Comparison of ENCODE assay signal across 19 mouse cellular contexts in the genomic region with DNA sequence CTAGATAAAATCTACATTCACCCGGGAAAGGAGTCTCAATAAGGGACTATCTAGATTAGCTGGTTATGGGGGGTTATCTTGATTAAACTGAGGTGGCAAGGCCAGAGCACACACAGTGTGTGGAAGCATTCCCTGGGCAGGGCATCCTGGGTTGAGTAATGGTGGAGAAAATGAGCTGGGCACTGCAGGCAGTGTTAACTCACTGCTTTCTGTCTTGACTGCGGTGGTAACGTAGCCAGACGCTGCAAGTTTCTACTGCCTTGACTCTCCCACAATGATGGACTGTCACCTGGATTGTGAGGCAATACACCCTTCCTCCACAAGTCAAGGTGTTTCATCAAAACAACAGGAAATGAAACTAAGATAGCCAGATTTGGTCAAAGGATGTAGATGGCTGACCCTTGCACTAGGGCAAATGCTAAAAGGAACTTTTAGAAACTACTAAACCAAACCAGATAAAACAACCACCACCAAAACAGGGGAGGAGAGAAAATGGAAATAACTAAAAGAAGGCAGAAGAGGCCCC. TPM values are rescaled to one million over a fixed set of nuclear protein-coding genes. Genes with fewer than 3 reads are reported as not detected.
DNase-seq lines count a peak whose midpoint lies in the region; ATAC-seq and TF ChIP-seq lines count a peak whose summit lies in the region.
"Had no signal": no experiment of that assay in that cellular context is flagged by ENCODE, and none has a peak within 500 bp of the region (broad histone marks: within the 10 kb centered on the region; RNA-seq: fewer than 3 reads in every experiment).

No protein-coding gene starts in this region.

- peaks cover 11% of the 10 kb centered on the region for H3K79me2 ChIP-seq in liver, adult 2 months (ENCODE audit: control insufficient read depth, insufficient read depth, low read length)

- no peak for TF ChIP-seq CTCF in liver, adult 2 months (IDR thresholded peaks at IDR 0.05; ENCODE audit: low read depth, low read length)

- TF ChIP-seq POLR2A in liver, adult 2 months (IDR thresholded peaks at IDR 0.05; ENCODE audit: extremely low read depth, insufficient read depth, low read length) = no peak

- ATAC-seq in liver, embryonic 12.5 days = no peak
- ATAC-seq in granulocyte monocyte progenitor cell, adult 5-6 weeks (replicated peaks; ENCODE audit: poor library complexity, severe bottlenecking) = peak; percentile 62
- 0 out of 2 replicates have a peak, but pooled peaks have one; percentile 45 for ATAC-seq in monocyte, adult 5-6 weeks (replicated peaks; ENCODE audit: insufficient number of reproducible peaks, low FRiP score, low TSS enrichment, poor library complexity, severe bottlenecking)
- no peak for ATAC-seq in frontal cortex, adult (ENCODE audit: low TSS enrichment)
- ATAC-seq: forebrain, embryonic 15.5 days; hindbrain, embryonic 16.5 days had no signal

- no peaks in the 10 kb centered on the region for H3K27me3 ChIP-seq in liver, adult 2 months (ENCODE audit: control insufficient read depth, insufficient read depth, low read length)
- no peaks in the 10 kb centered on the region for H3K27me3 ChIP-seq in liver, embryonic 12.5 days (replicated peaks)
- no peaks in the 10 kb centered on the region for H3K27me3 ChIP-seq in heart, embryonic 10.5 days (ENCODE audit: insufficient read depth, poor library complexity, severe bottlenecking)
- H3K27me3 ChIP-seq: embryonic facial prominence, embryonic 12.5 days; forebrain, embryonic 15.5 days; heart, embryonic 13.5 days; hindbrain, embryonic 12.5 days had no signal

- no peaks in the 10 kb centered on the region for H3K36me3 ChIP-seq in liver, adult 2 months (ENCODE audit: control insufficient read depth, insufficient read depth, low read length)
- no peaks in the 10 kb centered on the region for H3K36me3 ChIP-seq in liver, embryonic 12.5 days
- H3K36me3 ChIP-seq in heart, embryonic 10.5 days = no peaks in the 10 kb centered on the region
- H3K36me3 ChIP-seq: embryonic facial prominence, embryonic 12.5 days; forebrain, embryonic 15.5 days; hindbrain, embryonic 12.5 days had no signal

- no peaks in the 10 kb centered on the region for H3K9me3 ChIP-seq in liver, embryonic 12.5 days (replicated peaks)
- no peaks in the 10 kb centered on the region for H3K9me3 ChIP-seq in heart, embryonic 10.5 days
- H3K9me3 ChIP-seq: embryonic facial prominence, embryonic 12.5 days; forebrain, embryonic 15.5 days; heart, embryonic 13.5 days; hindbrain, embryonic 12.5 days had no signal

- no peak overlapping the region for H3K9ac ChIP-seq in liver, adult 2 months (ENCODE audit: low read depth, low read length)
- H3K9ac ChIP-seq in liver, embryonic 12.5 days = no peak overlapping the region
- H3K9ac ChIP-seq: embryonic facial prominence, embryonic 12.5 days; forebrain, embryonic 15.5 days; heart, embryonic 13.5 days; hindbrain, embryonic 12.5 days had no signal

- H3K4me2 ChIP-seq in liver, embryonic 12.5 days = no peak overlapping the region
- H3K4me2 ChIP-seq: embryonic facial prominence, embryonic 12.5 days; forebrain, embryonic 15.5 days; heart, embryonic 13.5 days; hindbrain, embryonic 12.5 days had no signal

- 29% methylated on average over 4 of the region's 4 CpGs for WGBS in liver, adult 2 months
- 78% methylated on average over 4 of the region's 4 CpGs for WGBS in liver, embryonic 12.5 days (ENCODE audit: insufficient replicate concordance)
- 91% methylated on average over 4 of the region's 4 CpGs for WGBS in heart, embryonic 10.5 days

- H3K27ac ChIP-seq in liver, adult 2 months (replicated peaks; ENCODE audit: insufficient read depth, low read depth, low read length) = peak overlapping the region; percentile 29
- H3K27ac ChIP-seq in liver, embryonic 12.5 days = no peak overlapping the region
- H3K27ac ChIP-seq in heart, embryonic 10.5 days = no peak overlapping the region
- H3K27ac ChIP-seq: embryonic facial prominence, embryonic 12.5 days; forebrain, embryonic 15.5 days; heart, embryonic 13.5 days; hindbrain, embryonic 12.5 days had no signal

- peak; percentile 78 for DNase-seq in liver, adult 2 months (ENCODE audit: extremely low read depth, low read depth, low spot score)
- peak; percentile 77 for DNase-seq in A20 (ENCODE audit: low read depth, low spot score)
- DNase-seq in heart, embryonic 10.5 days (ENCODE audit: low spot score) = no peak
- no peak for DNase-seq in layer of hippocampus, postnatal 14 days (ENCODE audit: low spot score in 2 of 2)
- DNase-seq: adrenal gland, adult 2 months; adrenal gland, postnatal 36 days; cerebellum, adult 2 months; cerebellum, postnatal 14 days; gastrocnemius, postnatal 14 days; heart, postnatal 4 days had no signal

- peaks cover 11% of the 10 kb centered on the region; the same call in 1 of the 2 replicates for H3K4me1 ChIP-seq in liver, adult 2 months (ENCODE audit: control insufficient read depth, insufficient read depth, low read length)
- H3K4me1 ChIP-seq in liver, embryonic 12.5 days = peaks cover 14% of the 10 kb centered on the region
- peaks cover 7% of the 10 kb centered on the region; the same call in 1 of the 2 replicates for H3K4me1 ChIP-seq in heart, embryonic 10.5 days
- H3K4me1 ChIP-seq: embryonic facial prominence, embryonic 12.5 days; forebrain, embryonic 15.5 days; hindbrain, embryonic 12.5 days had no signal

- H3K4me3 ChIP-seq in liver, adult 2 months (ENCODE audit: insufficient read depth, low read depth, low read length) = no peak overlapping the region
- H3K4me3 ChIP-seq in liver, embryonic 12.5 days = no peak overlapping the region
- no peak overlapping the region for H3K4me3 ChIP-seq in heart, embryonic 10.5 days
- H3K4me3 ChIP-seq: embryonic facial prominence, embryonic 12.5 days; forebrain, embryonic 15.5 days; heart, embryonic 13.5 days; hindbrain, embryonic 12.5 days had no signal

RNA-seq across cellular contexts. Expression of a gene that starts 20.8 kb away (rescaled TPM):
- total RNA-seq in liver, adult 2 months (2014; rRNA removed) = 191 and 211 TPM in 2 replicates
- polyA plus RNA-seq in liver, adult 2 months (2012; rRNA removed) = 71.8 and 79.6 TPM in 2 replicates
- 12.9 and 13.3 TPM in 2 replicates for polyA plus RNA-seq in liver, embryonic 12.5 days (2016; fragmentation: Nextera tagmentation; extraction: Ambion mirVana)
- 44.2 and 52.7 TPM in 2 replicates for total RNA-seq in granulocyte monocyte progenitor cell, adult 5-6 weeks (2014; fragmentation: Nextera tagmentation)
- 49.8 and 51.1 TPM in 2 replicates for total RNA-seq in granulocyte monocyte progenitor cell, adult 5-6 weeks (2017)
- 85.4 to 117 TPM (median 96.5 TPM) in 3 replicates for total RNA-seq in monocyte, adult 5-6 weeks (2017)
- polyA plus RNA-seq in heart, embryonic 10.5 days (2016; fragmentation: Nextera tagmentation; extraction: Ambion mirVana) = 32.3 and 32.8 TPM in 2 replicates
- total RNA-seq in layer of hippocampus, postnatal 14 days (2021) = 10 to 100 TPM; 16.2 to 16.8 TPM

RNA-seq across cellular contexts. Expression of a gene that starts 51.9 kb away (rescaled TPM):
- 17.6 and 26.6 TPM in 2 replicates for total RNA-seq in liver, adult 2 months (2014; rRNA removed)
- 9.8 and 12.1 TPM in 2 replicates for polyA plus RNA-seq in liver, adult 2 months (2012; rRNA removed)
- polyA plus RNA-seq in liver, embryonic 12.5 days (2016; fragmentation: Nextera tagmentation; extraction: Ambion mirVana) = 10.0 and 11.7 TPM in 2 replicates
- total RNA-seq in granulocyte monocyte progenitor cell, adult 5-6 weeks (2014; fragmentation: Nextera tagmentation) = 1.1 and 4.3 TPM in 2 replicates
- total RNA-seq in granulocyte monocyte progenitor cell, adult 5-6 weeks (2017) = 0.21 and 1.6 TPM in 2 replicates
- 4.3 to 7.2 TPM (median 6.2 TPM) in 3 replicates for total RNA-seq in monocyte, adult 5-6 weeks (2017)
- polyA plus RNA-seq in heart, embryonic 10.5 days (2016; fragmentation: Nextera tagmentation; extraction: Ambion mirVana) = 13.3 and 25.5 TPM in 2 replicates
- total RNA-seq in layer of hippocampus, postnatal 14 days (2021) = 10 to 100 TPM; 16.3 to 18.8 TPM

Comparison
In these comparisons a context has a peak if more than half of its experiments do, and no peak if none do; other contexts are left out.
1. DNase-seq: peak in liver, adult 2 months (single experiment) and A20 (single experiment); none in heart, embryonic 10.5 days (single experiment) and layer of hippocampus, postnatal 14 days (0 of 2).
2. ATAC-seq: peak in granulocyte monocyte progenitor cell, adult 5-6 weeks (single experiment) and monocyte, adult 5-6 weeks (single experiment); none in liver, embryonic 12.5 days (single experiment) and frontal cortex, adult (single experiment).